Mouse (Mus musculus) monocyte, adult 5-6 weeks (primary cell): ENCODE results near the gene Gm49369. TPM values are rescaled to one million over a fixed set of nuclear protein-coding genes. Genes with fewer than 3 reads are reported as not detected.
"Not testable (repeated sequence)": the region's sequence is repeated elsewhere in the genome, so short reads cannot be mapped to it uniquely, and the experiment has no call there.

ENCODE experiments used
- ATAC-seq: fragments of 153-309, 156-312 bp; replicated peaks from 2 replicates; pipeline ENCODE4 v1.8.0; 2017; ENCODE audit warnings: mild to moderate bottlenecking; ENCODE audit not compliant: low TSS enrichment, insufficient number of reproducible peaks, severe bottlenecking, poor library complexity, low FRiP score
- total RNA-seq: library from RNA; stranded (forward); fragments of 200-1000, 200-491, 200-594 nt; gene quantifications from 3 replicates; pipeline ENCODE4 v1.2.3, GENCODE M21; 2017

The Gm49369 gene
- total RNA-seq = 242 to 452 TPM (median 290 TPM) in 3 replicates

DNA sequence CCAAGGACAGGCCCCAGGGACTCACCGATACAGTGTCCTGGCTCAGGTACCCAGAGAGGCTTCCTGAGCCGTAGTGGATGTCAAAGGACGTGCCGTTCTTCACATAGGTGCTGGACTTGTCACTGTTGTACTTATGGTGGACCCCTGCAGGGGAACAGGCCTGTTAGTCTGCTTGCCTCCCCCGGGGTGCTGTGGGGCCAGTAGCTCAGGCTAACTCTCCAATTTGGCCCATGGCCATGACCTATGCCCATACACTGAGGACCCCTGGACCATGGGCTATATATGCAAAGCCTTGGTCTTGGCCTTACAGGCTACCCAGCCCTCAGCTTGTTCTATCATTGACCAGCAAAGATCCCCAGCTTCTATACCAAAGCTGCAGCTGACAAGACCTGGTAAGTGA is at the start of gene Gm49369:
Gene Gm49369, minus strand, starts transcription at position 101 of the 400 bp plus-strand sequence.
- ATAC-seq = no peak

DNA sequence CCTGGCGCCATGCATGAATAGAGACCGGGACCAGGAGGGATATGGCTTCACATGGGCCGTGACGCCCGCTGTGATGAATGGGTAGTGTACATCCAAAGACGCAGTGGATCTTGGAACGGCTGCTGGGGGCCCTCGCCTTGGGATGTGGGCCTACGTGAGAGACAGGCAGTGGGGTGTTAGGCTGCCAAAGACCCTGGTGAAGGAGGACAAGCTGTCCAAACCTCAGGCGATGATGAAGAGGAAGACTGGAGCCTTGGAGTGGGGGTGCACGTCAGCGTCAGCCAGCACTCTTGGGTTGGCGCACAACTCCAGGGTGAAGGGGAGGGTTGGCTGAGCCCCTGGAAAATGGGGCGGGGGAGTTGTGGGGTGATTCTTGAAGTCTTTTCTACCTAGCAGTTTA is 48.6 kb upstream of the Gm49369 start:
- no peak for ATAC-seq

DNA sequence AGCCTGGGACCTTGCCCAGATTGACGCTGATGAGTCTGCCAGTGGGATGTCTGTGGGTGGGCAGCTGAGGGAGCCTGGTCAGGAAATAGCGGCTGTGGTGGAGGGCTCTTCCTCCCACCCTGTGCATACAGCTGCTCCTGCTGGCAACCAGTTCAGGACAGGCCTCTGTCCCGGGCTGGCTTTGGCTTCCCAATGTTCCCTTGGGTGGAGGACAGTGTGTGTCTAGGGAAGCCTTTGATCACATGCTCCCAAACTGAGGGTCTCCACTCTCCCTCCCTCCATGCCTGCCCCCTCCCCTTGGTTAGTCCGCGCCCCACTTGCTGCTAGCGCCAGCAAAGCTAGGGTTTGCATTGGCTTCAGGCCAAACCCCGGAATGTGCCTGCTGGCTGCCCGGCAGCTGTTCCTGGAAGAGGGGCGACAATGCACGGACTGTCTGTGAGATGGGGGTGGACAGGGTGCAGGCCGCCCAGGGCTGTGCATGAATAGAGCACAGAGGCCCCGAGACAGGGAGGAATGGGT is 47.8 kb upstream of the Gm49369 start:
- ATAC-seq = no peak

DNA sequence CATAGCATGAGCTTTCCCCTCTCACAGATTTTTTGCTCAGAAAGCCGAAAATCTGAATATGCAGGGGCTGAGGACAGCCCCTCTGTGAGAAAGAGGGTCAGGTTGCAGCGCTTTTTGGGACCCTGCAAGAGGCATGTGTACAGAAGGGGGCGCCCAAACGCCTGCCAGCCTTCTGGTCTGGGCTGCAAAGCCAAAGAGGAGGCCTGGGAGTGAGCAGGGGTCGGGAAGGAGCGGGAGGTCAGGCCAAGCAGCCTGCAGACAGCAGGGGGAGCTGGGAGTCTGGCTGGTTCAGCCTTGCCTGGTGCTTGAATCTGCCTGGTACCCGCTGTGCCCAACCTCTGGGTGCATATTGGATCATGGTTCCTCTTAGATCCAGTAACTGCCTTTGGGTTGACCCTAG is 45.7 kb upstream of the Gm49369 start:
- ATAC-seq = no peak

DNA sequence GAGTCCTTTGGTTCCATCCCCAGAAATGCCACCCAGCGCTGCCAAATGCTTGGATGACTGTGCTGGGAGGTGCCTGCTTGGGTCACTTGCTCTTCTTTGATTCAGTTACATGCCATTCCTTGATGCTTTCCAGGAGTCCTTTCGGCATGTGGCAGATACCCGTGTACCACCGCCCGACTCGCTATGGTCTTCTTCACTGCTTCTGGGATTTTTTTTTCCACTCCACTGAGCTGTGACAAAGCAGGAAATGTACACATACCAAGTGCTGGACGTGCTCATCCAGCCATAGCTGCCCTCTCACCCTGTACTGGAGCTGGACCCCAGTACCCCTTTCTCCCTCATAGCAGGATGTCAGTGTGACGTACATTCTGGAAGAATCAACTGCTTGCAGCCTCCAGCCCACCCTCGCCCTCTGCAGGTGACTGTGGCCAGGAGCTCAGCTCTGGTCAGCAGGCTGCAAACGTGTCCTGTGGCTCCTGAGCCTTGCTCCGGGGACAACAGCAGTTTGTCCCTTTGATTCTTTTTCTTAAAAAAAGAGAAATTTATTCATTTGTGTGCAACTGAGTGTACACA is 43.3 kb upstream of the Gm49369 start:
- ATAC-seq = no peak

DNA sequence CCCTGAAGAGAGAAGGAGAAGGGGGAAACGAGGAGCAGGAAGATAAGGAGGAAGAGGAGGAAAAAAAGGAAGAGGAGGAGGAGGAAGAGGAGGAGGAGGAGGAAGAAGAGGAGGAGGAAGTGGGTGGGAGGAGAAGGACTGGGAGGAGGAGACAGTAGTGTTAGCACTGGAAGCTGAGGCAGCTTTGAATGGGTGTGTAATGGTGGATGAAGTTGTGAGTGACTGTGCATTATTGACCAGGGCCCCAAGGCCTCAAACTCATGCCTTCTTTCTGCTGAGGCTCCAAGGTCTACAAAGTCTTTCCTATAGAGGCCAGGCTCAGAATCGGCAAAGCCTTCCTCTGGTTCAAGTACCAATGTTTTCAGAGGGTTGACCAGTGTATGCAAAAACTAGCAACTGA is 39.4 kb upstream of the Gm49369 start:
- ATAC-seq = no peak

DNA sequence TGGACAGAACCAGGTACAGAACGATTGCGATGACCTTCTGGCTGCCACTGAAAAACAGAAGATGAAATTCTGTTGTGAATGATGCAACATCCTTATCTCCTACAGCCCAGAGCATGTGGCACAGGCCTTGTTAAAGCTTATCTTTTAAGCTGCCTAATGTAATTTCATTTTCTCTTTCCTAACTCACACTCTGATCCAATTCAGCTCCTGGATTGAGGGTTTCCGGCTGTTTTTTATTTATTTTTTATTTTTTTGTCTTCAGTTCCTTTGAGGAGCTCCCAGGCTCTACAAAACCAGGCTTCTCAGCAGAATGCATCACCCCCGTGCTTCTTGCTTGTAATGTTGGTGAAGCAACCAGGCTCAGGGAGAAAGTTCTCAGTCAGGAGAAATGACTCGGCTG is 37.4 kb upstream of the Gm49369 start:
- ATAC-seq = no peak

DNA sequence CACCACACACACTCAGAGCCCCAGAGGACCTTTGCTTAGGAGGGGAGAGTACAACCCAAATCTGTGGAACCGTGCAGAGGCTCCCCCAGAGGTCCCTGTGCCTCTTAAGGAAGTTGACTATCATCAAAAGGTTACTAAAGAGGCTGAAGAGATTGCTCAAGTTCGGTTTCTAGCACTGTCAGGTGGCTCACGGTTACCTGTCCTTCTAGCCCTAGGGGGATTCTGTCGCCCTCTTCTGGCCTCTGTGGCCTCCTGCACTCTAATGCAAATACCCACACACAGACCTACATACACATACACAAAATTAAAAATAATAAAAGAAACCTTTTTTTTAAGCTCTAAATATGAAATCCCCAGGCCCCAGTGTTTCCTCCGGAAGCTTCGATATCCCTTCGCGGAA is 36.2 kb upstream of the Gm49369 start:
- ATAC-seq = no peak

DNA sequence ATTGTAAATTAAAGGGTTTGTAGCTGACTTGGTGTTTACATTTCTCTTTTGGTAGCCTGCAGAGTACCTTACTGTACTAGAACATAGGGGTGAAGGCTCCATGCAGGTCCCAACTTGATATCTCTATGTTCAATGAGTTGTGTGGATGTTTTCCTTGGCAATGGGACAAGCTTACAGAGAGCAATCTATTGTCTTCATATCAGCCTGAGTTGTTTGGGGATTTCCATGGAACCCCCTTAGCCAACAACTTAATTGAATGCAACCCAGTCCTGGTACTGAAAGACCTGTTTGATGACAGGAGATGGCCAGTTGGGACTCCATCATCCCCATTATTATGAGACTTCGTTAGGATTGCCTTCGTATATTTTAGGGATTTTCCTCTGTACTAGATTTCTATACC is 35.6 kb upstream of the Gm49369 start:
- no peak for ATAC-seq

DNA sequence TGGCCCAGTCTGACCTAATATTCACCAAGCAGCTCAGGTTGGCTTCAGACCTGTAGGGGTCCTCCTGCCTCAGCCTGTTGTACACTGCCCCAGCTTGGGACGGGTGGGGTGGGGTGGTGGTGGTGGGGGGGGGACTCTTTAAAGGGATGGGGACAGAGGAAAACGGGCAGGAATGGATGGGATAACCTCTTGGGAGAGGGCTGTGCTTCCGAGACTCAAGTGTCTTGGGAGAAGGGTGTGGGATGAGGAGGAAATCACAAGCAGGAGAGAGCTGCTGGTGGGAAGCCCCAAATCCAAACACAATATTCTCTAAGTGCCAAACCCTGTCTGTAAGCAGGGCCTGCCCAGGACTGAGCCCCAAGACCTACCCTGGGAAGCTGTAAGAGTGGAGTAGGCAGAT is 33.8 kb upstream of the Gm49369 start:
- no peak for ATAC-seq

DNA sequence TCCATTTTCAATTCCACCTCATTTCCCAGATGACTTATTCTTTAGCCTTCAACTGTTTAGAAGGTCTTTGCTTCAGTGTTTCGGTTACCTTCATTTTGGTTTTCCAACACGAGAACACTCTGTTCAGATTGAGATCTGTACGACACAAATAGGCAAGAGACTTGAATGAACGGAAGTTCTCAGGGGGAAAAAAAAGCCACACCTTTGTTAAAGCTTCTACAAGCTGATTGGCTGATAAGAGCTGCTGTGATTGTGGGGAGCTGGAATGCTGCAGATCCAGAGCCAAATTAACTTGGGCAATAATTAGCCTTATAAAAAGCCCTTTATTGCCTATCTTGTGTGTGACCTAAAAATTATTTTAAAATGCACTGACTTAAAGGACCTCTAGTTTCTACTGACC is 32.8 kb upstream of the Gm49369 start:
- ATAC-seq = no peak

DNA sequence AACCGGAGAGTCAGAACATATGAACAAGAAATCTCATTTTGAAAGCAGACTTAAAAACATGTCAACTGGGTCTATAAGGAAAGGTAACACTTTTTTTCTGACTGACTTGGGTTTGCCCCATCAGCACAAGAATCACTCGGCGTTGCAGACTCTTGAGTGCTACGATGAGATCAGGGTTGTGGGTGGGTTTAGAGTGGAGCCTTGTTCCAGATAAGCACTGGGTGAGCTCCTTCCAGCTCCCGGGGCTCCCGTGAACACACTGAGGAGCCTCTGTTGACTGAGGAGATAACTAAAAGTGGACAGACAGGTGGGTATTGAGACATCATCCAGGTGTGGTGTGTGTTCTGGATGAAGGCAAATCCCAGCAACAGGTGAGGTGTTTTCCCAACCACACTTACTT is 30.8 kb upstream of the Gm49369 start:
- no peak for ATAC-seq

DNA sequence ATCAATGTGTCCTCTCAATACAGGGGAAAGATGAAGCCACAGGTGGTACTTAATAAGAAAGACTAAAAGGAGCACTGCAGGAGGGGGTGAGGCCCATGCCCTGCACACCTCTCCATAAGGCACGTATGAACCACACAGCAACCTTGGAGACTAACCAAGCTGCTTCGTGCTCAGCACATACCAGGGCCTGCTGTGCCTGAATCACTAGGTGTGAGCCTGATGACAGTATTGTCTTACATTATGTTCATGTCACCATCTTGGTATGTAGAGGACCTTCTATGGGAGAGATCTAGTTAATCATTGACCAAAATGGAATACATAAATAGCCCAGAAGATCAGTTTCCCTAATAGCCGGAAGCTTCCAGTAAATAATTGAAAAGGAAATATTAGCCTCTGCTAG is 27.1 kb upstream of the Gm49369 start:
- no peak for ATAC-seq

DNA sequence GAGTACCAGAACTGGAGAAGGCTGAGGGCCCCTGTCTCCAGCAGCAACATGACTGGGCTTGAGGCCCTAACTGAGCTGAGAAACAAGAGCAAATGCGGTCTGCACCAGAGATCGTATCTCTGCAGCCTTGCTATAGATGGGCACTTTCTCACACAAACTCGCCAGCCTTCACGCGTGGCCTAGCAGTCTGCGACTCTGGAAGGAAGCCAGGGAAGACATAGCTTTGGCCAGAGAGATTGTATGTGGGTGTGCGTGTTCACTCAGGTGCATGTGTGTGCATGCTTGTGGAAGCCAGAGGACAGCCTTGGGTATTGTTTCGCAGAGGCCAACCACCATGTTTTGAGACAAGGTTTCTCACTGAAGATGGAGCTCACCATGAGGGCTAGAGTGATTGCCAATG is 26.2 kb upstream of the Gm49369 start:
- no peak for ATAC-seq

DNA sequence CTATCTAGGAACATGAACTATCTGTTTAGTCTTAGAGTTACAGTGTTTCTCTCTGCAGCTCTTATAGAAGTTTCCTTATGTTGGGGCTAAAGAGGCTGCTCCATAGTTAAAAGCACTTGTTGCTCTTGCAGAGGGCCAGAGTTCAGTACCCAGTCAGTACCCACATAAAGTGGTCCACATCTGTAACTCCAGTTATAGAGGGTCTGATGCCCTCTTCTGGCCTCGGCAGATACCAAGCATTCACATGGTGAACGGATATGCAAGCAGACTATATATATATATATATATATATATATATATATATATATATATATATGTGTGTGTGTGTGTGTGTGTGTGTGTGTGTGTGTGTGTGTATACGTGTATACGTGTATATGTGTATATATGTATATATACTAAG is 25.5 kb upstream of the Gm49369 start:
- no peak for ATAC-seq

DNA sequence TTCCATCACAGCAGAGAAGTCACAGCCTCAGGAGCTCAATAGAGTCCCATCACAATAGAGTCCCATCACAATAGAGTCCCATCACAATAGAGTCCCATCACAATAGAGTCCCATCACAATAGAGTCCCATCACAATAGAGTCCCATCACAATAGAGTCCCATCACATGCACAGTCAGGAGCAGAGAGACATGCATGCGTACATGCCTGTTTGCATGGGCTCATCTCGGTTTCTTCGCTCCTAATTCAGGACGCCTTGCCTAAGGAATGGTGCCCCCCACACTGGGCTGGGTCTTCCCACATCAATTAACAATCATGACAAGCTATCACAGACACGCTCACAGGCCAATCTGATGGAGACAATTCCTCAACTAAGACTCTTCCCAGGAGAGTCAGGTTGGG is 22.7 kb upstream of the Gm49369 start:
- not testable (repeated sequence) for ATAC-seq

DNA sequence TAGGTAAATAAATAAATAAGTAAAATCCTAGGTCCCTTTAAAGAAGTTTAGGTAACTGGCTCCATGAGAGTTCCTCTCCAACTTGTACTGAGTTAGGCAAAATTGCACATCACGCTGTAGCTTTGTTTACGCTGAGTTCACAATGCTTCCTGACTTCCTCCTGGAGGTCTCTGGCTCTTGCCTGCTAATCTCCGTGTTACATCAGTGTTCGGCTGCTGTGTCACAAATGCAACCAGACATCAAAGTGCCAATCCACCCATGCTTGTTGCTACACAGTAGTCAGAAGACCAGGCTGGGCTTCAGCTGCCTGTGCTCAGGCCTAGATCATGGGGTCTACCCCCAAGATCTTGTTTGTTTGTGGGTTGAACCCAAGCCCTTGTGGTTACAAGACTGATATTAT is 21.1 kb upstream of the Gm49369 start:
- ATAC-seq = peak; percentile 67

DNA sequence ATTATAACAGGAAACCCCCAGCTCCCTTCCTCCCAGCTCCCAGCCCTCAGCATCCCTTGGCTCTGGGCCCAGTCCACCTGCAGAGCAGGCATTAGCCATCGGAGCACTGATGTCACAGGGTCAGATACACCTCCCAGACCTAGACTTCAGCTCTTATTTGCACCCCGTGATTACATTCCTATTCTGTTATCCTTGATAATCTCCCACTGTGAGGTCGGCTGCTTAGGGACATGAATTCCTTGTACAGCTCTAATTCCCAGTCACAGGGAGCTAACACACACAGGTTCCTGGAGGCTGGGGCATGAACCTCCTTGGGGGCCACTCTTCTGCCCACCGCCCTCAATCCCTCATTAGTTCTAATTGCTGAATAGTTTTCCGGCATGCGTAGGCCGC is 18.3 kb upstream of the Gm49369 start:
- no peak for ATAC-seq

DNA sequence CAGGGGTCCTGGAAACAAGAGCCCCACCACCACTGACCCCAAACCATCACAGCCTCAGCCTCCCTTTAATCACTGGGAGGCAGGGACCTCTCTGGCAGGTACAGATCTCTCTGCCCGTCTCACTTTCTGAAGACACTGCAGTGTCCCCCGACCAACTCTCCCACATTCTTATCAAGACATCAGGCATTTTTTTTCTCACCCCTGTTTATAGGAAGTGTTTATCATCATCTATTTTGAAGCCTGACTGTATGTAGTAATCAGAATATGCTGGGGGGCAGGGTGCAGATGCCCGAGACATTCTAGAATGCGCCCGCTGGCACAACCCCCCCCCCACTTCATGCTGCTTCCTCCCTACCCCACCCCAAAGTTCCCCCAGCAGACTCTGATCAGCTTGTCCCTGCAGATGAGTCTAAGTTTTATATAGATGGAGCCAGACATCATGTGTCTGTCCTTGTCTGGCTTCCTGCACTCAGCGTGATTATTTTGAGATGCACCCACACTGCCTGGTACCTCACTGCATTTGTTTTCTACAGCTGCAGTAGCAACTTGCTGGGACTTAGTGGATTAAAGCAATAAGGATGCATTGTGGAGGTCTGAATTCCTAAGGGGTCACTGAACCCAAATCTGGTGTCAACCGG is 17.8 kb upstream of the Gm49369 start:
- no peak for ATAC-seq

DNA sequence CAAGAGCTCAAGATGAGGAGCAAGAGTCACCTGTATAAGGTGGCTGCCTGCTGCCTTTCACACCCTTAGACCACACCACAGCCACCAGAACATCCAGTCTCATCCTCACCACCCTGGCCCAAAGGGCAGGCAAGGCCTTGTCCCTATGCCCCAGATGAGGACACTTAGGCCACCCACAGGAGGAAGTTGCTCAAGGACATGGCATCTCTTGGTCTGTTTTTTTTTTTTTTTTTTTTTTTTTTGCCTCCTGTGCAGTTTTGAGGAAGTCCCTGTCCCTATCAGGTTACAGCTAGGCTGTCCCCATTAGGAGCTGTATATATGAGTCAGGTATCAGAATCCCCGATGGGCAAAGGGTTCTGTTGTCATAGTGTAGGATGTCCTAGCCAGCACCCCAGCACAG is 16.8 kb upstream of the Gm49369 start:
- peak; percentile 55 for ATAC-seq

DNA sequence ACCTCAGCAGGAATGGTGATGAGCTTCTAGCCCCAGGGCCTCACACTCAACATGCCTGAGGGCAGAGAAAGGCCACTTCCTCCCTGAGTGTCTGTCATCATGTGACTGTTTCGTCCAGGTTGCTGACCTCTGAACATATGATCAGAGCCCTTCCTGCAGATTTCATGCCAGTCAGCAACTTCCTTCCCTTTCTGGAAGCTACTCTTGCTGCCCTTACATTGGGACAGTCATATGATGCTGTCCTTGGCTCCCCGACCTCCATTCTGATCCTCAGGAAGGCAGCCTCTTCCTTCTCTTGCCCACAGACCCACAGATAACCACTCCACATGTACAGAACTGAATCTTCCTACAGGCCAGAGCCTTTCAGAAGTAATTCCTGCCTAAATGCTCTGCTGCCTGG is 15.6 kb upstream of the Gm49369 start:
- ATAC-seq = peak; percentile 64
